Mouse (Mus musculus) embryo, embryonic 10 days (tissue): ENCODE results near the gene Mrpl39.
A peak's percentile ranks its signal among the peaks of the same experiment; 100 is the strongest.

Experiments
- DNase-seq: peaks from one replicate; pipeline ENCODE4 v3.0.0-alpha.2; 2015; ENCODE audit warnings: low spot score

The Mrpl39 gene

GRCm38 (mm10) chr16:84735166-84736105, at the start of gene Mrpl39:
Gene Mrpl39 (minus strand): TSS chr16:84735742.
- DNase-seq: peak; percentile 96

GRCm38 (mm10) chr16:84784966-84785365, 49.4 kb upstream of the Mrpl39 start:
- no peak for DNase-seq

GRCm38 (mm10) chr16:84783279-84783678, 47.7 kb upstream of the Mrpl39 start:
- DNase-seq: no peak

GRCm38 (mm10) chr16:84779718-84780117, 44.2 kb upstream of the Mrpl39 start:
- DNase-seq: no peak

- DNase-seq: no peak
These were observed 43.5 kb upstream of the Mrpl39 start for GRCm38 (mm10) chr16:84778861-84779630.

GRCm38 (mm10) chr16:84778431-84778830, 42.9 kb upstream of the Mrpl39 start:
- DNase-seq: no peak

- DNase-seq: no peak
These were observed 40.7 kb upstream of the Mrpl39 start for GRCm38 (mm10) chr16:84776089-84776784.

- no peak for DNase-seq
These were observed 39.8 kb upstream of the Mrpl39 start for GRCm38 (mm10) chr16:84775356-84775755.

GRCm38 (mm10) chr16:84774761-84775231, 39.3 kb upstream of the Mrpl39 start:
- DNase-seq: peak; percentile 77

GRCm38 (mm10) chr16:84774003-84774703, 38.6 kb upstream of the Mrpl39 start, which contains the start of gene Jam2:
Gene Jam2 (plus strand): TSS chr16:84774123.
- peak; percentile 71 for DNase-seq

- peak; percentile 49 for DNase-seq
These were observed 37.8 kb upstream of the Mrpl39 start for GRCm38 (mm10) chr16:84773268-84773861.

GRCm38 (mm10) chr16:84772496-84773267, 37.1 kb upstream of the Mrpl39 start:
- peak; percentile 83 for DNase-seq

- no peak for DNase-seq
These were observed 35.9 kb upstream of the Mrpl39 start for GRCm38 (mm10) chr16:84771461-84771860.

GRCm38 (mm10) chr16:84770891-84771290, 35.3 kb upstream of the Mrpl39 start:
- no peak for DNase-seq

GRCm38 (mm10) chr16:84769619-84770464, 34.3 kb upstream of the Mrpl39 start:
- no peak for DNase-seq

- DNase-seq: no peak
These were observed 33.6 kb upstream of the Mrpl39 start for GRCm38 (mm10) chr16:84769182-84769581.

- no peak for DNase-seq
These were observed 32.4 kb upstream of the Mrpl39 start for GRCm38 (mm10) chr16:84767956-84768355.

GRCm38 (mm10) chr16:84745721-84746306, 10.3 kb upstream of the Mrpl39 start:
- DNase-seq: no peak
